Mouse (Mus musculus) embryonic facial prominence, embryonic 10.5 days (tissue): ENCODE data around the gene Ppp1r37. TPM values are rescaled to one million over a fixed set of nuclear protein-coding genes. Genes with fewer than 3 reads are reported as not detected.

Experiments used
- DNase-seq: peaks from one replicate; pipeline ENCODE4 v3.0.0-alpha.2; 2017; ENCODE audit warnings: low spot score
- H3K27ac ChIP-seq: fragments of 300-500 bp; sonication (generic); replicated peaks from 2 replicates; pipeline ENCODE4 v1.5.1; 2016; ENCODE audit warnings: mild to moderate bottlenecking
- H3K27me3 ChIP-seq: fragments of 300-500 bp; sonication (generic); replicated peaks from 2 replicates; pipeline ENCODE4 v1.6.1; 2016; ENCODE audit warnings: low read depth, mild to moderate bottlenecking; ENCODE audit not compliant: poor library complexity, severe bottlenecking
- H3K36me3 ChIP-seq: fragments of 300-500 bp; sonication (generic); replicated peaks from 2 replicates; pipeline ENCODE4 v1.6.1; 2016; ENCODE audit warnings: mild to moderate bottlenecking, moderate library complexity
- H3K4me1 ChIP-seq: fragments of 300-500 bp; sonication (generic); 2 replicates; pipeline ENCODE4 v1.6.1; 2016
- H3K4me3 ChIP-seq: fragments of 300-500 bp; sonication (generic); 2 replicates; pipeline ENCODE4 v1.5.1; 2016; ENCODE audit warnings: mild to moderate bottlenecking, moderate library complexity
- H3K9me3 ChIP-seq: fragments of 300-500 bp; sonication (generic); 2 replicates; pipeline ENCODE4 v1.6.1; 2016; ENCODE audit warnings: mild to moderate bottlenecking
- WGBS: fragments of 180-500 bp; shearing (Covaris S2); methylation state at CpG from one replicate; pipeline ENCODE4 v1.1.7; 2016; 5-methylcytosine and 5-hydroxymethylcytosine counted together
- polyA plus RNA-seq: library from polyadenylated mRNA; unstranded; fragments of >200 nt; fragmentation: Nextera tagmentation; extraction: Ambion mirVana; gene quantifications from 2 replicates; pipeline ENCODE4 v1.2.1, GENCODE M21; 2016

Gene Ppp1r37
- polyA plus RNA-seq, 1 experiment from 2014 or later: 22.9 TPM

DNA sequence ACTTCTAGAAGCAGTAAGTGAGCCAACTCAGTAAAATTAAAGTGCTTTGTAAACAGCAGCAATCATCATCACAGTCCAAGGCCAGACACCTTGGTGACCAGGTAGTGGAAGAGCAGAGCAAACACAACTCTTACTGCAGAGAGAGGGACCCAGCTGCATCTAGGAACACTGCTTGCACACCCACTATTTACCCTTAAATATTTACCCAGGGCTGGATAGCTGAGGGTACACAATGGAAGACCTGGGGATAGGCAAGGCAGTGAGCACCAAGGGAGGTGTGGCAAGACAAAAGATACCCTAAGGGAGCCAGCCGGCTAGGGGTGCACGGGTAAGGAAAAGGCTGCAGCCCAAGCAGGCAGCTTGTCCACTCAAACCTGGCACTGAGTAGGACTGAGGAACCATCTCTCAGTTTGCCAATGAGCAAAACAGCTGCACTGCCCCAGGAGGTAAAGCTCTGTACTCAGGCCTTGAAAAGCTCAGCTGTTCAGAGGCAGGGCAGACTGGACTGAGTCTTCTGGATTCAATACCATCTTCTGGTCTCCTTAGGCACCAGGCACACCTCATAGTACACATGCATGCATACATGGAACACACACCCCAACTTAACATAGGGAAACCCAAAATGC, 15.4 kb downstream of the Ppp1r37 start:
- Histone ChIP-seq H3K9me3 (no peaks in the 10 kb centered on the region), H3K27ac (no peak overlapping the region), H3K36me3 (peaks cover 27% of the 10 kb centered on the region), H3K27me3 (no peaks in the 10 kb centered on the region), H3K4me3 (no peak overlapping the region), H3K4me1 (peaks cover 8% of the 10 kb centered on the region)
- no peak for DNase-seq
- 63% methylated on average over 2 of the region's 2 CpGs for WGBS

DNA sequence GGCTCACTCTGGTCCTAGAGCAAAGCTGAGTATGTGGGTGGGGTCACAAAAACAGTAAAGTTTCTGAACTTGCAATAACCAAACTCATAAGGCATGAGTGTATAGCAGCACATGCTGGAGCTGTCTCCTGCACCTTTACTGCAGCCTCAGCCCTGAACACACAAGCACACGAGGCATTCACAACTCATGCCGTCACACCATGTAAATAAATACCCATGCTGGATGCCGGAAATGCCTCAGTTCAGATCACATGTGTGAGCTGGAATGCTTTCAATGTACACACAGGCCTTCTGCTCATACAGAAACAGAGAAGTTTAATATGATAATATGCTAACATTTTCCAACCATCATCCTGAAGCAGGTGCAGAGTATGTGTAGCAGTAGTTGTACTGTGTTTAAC, 16.9 kb downstream of the Ppp1r37 start:
- no peaks in the 10 kb centered on the region for H3K27me3 ChIP-seq
- no peak overlapping the region for H3K27ac ChIP-seq
- H3K9me3 ChIP-seq: no peaks in the 10 kb centered on the region
- H3K36me3 ChIP-seq: peaks cover 27% of the 10 kb centered on the region
- 79% methylated on average over 3 of the region's 3 CpGs for WGBS
- DNase-seq: no peak
- peaks cover 22% of the 10 kb centered on the region for H3K4me1 ChIP-seq
- H3K4me3 ChIP-seq: no peak overlapping the region

DNA sequence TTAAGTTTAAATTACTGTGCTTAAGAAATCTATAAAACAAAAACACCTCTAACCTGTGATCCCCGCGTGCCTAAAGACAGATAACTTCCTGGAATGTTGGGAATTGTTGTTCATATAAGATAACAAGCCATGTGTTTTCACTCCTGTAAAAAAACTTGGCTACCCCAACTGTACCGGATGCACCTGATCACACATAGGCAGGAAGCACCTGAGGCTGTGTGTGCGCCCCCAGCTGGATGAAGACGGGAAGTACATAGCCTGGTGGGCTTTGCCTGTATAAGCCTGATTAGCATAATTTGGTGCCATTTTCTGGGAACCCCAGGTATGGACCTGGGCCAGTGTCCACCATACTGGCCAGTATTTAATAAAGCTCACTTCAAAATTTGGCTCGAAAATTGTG, 19.3 kb downstream of the Ppp1r37 start:
- Histone ChIP-seq H3K9me3 (no peaks in the 10 kb centered on the region), H3K27ac (no peak overlapping the region), H3K4me3 (no peak overlapping the region), H3K4me1 (peaks cover 26% of the 10 kb centered on the region), H3K36me3 (peaks cover 28% of the 10 kb centered on the region), H3K27me3 (no peaks in the 10 kb centered on the region)
- no peak for DNase-seq
- 62% methylated on average over 6 of the region's 6 CpGs for WGBS

GRCm38 (mm10) chr7:19542155-19542691, 20.7 kb downstream of the Ppp1r37 start:
- Histone ChIP-seq H3K27ac (no peak overlapping the region), H3K36me3 (peaks cover 27% of the 10 kb centered on the region)
- 77% methylated on average over 8 of the region's 8 CpGs for WGBS

DNA sequence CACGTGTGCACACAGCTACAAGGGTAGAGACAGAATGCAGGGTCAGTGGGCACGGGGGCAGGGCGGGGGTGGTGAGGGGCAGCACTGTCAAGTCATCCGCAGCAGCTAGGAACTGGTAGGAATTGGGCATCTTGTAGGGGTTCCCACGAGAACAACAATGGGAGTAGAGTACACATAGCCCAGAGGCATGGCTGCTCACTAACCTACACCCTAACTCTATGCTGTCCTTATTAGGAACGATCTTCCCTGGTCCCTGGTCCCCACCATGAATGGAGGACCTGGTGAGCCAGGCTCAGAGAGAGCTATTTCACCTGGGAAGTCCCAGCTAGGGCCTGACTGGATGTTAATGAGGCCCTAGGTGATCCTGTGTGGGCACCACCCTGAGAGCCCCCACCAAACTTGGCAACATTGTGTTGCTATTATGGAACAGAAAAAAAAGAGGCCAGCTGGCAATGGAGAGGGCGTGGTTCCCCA, 21.2 kb downstream of the Ppp1r37 start:
- no peak overlapping the region for H3K4me3 ChIP-seq
- peaks cover 23% of the 10 kb centered on the region for H3K36me3 ChIP-seq
- 82% methylated on average over 7 of the region's 7 CpGs for WGBS
- H3K27ac ChIP-seq: no peak overlapping the region
- no peak for DNase-seq
- peaks cover 23% of the 10 kb centered on the region for H3K4me1 ChIP-seq
- H3K27me3 ChIP-seq: no peaks in the 10 kb centered on the region
- H3K9me3 ChIP-seq: no peaks in the 10 kb centered on the region

More at GRCm38 (mm10) chr7:19542155-19542691, 20.7 kb downstream of the Ppp1r37 start:
- no peak overlapping the region for H3K4me3 ChIP-seq
- H3K9me3 ChIP-seq: no peaks in the 10 kb centered on the region
- no peaks in the 10 kb centered on the region for H3K27me3 ChIP-seq
- no peak for DNase-seq
- H3K4me1 ChIP-seq: peaks cover 26% of the 10 kb centered on the region

DNA sequence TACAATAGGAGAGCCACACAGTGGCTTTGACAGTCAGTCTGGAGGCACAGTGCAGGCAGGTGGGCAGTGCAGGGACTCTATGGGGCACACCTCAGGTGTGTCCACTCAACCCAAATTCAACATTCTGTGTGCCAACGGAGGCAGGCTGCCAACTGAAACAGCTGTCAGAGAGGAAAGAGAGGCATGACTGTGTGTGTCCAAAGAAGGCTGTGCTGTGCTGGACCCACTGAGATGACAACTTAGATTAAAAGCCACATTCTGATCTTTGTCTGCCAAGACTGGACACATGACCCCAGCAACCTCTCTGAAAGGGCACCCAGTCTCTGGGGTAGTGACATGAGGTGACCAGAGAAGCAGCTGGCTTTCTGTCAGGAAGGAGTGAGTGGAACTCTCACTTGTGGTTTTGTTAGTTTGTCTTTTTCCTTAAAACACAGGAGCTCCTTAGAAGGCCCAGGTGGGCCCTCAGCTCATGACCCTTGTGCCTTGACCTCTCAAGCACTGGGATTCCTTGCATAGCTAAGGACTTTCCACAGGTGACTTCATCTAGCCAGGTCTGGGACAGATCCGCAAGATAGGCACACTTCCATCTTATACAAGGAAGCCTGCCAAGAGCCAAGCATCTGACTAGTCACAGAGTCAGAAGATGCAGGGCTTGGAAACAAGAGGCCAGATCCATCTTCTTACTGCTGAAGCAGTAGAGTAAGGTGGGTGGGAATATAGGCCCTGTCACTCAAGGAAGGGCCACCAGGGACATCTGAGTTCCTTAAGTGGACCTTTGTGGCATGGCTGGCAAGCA, 21.9 kb downstream of the Ppp1r37 start:
- DNase-seq: no peak
- Histone ChIP-seq H3K36me3 (peaks cover 25% of the 10 kb centered on the region), H3K27me3 (no peaks in the 10 kb centered on the region), H3K27ac (no peak overlapping the region), H3K4me1 (peaks cover 20% of the 10 kb centered on the region), H3K9me3 (no peaks in the 10 kb centered on the region), H3K4me3 (no peak overlapping the region)
- WGBS: 81% methylated on average over 2 of the region's 2 CpGs

- Histone ChIP-seq H3K4me1 (no peaks in the 10 kb centered on the region), H3K4me3 (no peak overlapping the region), H3K27ac (no peak overlapping the region), H3K9me3 (no peaks in the 10 kb centered on the region), H3K36me3 (peaks cover 75% of the 10 kb centered on the region), H3K27me3 (no peaks in the 10 kb centered on the region)
- DNase-seq: no peak
- 96% methylated on average over 10 of the region's 10 CpGs for WGBS
Observed at GRCm38 (mm10) chr7:19534676-19535075, 28.2 kb downstream of the Ppp1r37 start.

DNA sequence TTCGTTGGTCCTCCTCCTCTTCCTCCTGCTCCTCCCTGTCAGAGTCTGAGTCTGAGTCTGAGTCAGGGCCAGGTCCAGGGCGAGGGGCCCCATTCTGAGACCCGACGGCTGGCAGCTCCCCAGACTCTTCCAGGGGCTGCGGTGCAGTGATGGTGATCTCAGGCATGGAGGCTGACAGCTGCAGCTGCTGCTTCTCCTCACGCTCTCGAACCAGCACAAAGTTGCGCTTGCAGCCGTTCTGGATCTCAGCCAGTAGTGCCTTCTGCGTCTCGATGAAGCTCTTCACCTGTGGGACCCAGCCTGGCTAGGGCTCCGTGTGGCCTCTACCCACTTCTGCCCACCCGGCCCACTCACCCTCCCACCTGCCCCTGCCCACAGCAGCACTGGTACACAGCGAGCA, 30.6 kb downstream of the Ppp1r37 start:
- Histone ChIP-seq H3K27ac (no peak overlapping the region), H3K4me1 (no peaks in the 10 kb centered on the region), H3K9me3 (no peaks in the 10 kb centered on the region), H3K36me3 (peaks cover 83% of the 10 kb centered on the region), H3K27me3 (no peaks in the 10 kb centered on the region), H3K4me3 (no peak overlapping the region)
- no peak for DNase-seq
- 94% methylated on average over 14 of the region's 14 CpGs for WGBS

GRCm38 (mm10) chr7:19531077-19531476, 31.8 kb downstream of the Ppp1r37 start:
- Histone ChIP-seq H3K4me3 (no peak overlapping the region), H3K4me1 (no peaks in the 10 kb centered on the region), H3K27me3 (peaks cover 7% of the 10 kb centered on the region; the same call in 1 of the 2 replicates), H3K9me3 (no peaks in the 10 kb centered on the region), H3K27ac (no peak overlapping the region), H3K36me3 (peaks cover 80% of the 10 kb centered on the region)
- no peak for DNase-seq
- WGBS: 75% methylated on average over 10 of the region's 10 CpGs

DNA sequence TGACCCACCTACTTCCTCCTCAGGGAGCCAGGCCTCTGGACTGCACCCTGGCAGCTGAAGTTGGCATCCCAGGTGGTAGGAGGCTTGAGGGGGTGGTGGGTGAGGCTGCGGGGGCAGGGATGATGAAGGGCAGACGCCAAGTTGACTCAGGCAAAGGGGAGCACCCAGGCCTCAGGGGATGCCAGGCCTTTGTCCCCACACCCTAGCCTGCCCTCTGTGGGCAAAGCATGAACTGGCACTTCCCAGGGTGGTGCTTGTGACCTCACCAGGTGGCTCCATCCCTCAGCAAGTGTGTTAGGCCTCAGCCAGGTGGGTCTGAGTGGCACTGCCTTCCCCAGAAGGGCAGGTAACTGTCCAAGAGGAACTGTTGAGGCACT, 37.8 kb downstream of the Ppp1r37 start:
- WGBS: 58% methylated on average over 2 of the region's 2 CpGs
- DNase-seq: no peak
- Histone ChIP-seq H3K27ac (no peak overlapping the region), H3K4me1 (peaks cover 25% of the 10 kb centered on the region), H3K9me3 (0 out of 2 replicates have a peak, but pooled peaks cover 2% of the 10 kb centered on the region), H3K4me3 (no peak overlapping the region; the same call in 1 of the 2 replicates), H3K36me3 (peaks cover 20% of the 10 kb centered on the region), H3K27me3 (peaks cover 67% of the 10 kb centered on the region)

DNA sequence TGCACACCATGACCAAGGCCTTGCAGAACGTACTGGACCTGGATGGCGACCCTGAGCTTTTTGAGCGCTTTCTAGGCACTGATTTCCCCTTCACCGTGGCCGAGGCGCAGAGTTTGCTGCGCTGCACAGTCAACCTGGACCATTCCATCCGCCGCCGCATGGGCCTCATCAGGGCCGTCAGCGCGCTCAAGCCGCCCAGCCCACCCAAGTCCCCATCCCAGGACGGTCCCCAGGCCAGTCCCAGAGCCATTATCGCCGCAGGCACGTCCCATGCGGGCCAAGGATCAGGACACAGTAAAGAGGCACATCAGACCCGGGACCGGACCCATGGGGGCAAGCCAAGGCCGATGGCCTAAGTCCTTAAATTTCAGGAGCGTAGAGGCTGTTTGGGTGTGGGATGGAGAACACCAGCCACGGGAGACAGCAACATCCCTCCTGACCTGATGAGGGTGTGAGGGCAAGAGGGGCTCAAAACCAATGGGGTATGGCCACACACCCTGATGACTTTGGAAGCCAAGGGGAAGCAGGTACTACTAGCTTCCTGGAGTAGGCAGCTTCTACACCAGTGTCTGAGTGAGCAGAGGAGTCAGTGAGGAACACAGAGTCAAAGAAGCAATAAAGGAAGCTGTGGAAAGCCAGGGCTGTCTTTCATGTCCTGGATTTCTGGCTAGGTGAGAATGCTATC, 38.3 kb downstream of the Ppp1r37 start:
- DNase-seq: no peak
- H3K27ac ChIP-seq: peak overlapping the region; percentile 49; the same call in 1 of the 2 replicates

DNA sequence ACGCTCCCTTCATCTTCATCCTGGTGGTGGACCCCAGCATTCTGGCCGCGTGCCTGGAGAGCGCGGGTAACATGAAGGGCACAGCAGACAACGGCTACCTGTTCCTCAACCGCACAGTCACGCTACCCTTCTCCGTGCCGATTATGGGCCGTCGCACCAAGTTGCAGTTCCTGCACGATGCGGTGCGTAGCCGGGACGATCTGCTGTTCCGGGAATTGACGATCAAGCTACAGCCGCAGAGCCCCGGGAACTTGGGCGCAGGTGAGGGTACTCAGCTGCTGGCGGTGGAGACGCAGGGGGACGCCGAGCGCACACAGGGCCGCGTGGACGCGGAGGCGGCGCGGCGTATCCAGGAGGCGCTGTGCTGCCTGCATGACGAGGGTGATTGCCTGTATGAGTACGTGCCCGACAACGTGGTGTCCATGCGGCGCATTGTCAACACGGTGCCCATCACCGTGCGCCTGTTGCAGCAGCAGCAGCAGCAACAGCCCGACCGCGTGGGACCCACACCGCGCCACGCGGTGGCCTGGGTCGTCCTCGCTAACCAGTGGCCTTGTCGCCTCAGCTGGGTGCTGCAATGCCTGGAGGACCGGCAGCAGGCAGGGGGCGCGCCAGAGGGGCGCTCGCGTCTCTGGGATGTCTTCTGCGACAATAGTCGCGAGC, 39.0 kb downstream of the Ppp1r37 start:
- Histone ChIP-seq H3K27ac (peak overlapping the region; percentile 49; the same call in 1 of the 2 replicates), H3K36me3 (peaks cover 8% of the 10 kb centered on the region), H3K4me1 (peaks cover 31% of the 10 kb centered on the region), H3K27me3 (peaks cover 79% of the 10 kb centered on the region), H3K9me3 (0 out of 2 replicates have a peak, but pooled peaks cover 2% of the 10 kb centered on the region), H3K4me3 (peak overlapping the region; percentile 60)
- 3% methylated on average over 64 of the region's 64 CpGs for WGBS
- peak; percentile 82 for DNase-seq

More for the DNA sequence above, 38.3 kb downstream of the Ppp1r37 start:
- 13% methylated on average over 24 of the region's 24 CpGs for WGBS
- Histone ChIP-seq H3K4me1 (peaks cover 30% of the 10 kb centered on the region), H3K27me3 (peaks cover 73% of the 10 kb centered on the region), H3K36me3 (peaks cover 15% of the 10 kb centered on the region), H3K9me3 (0 out of 2 replicates have a peak, but pooled peaks cover 2% of the 10 kb centered on the region), H3K4me3 (peak overlapping the region; percentile 60)
